Mouse (Mus musculus) hindbrain, embryonic 13.5 days (tissue): ENCODE measurements around the gene Mmp7. TPM values are rescaled to one million over a fixed set of nuclear protein-coding genes. Genes with fewer than 3 reads are reported as not detected.
A peak's percentile ranks its signal among the peaks of the same experiment; 100 is the strongest.

Experiments used
- ATAC-seq: fragments of 200-750 bp; cut with Nextera tagmentation; 2 replicates; pipeline ENCODE4 v1.8.0; 2017; ENCODE audit warnings: moderate TSS enrichment; ENCODE audit not compliant: low FRiP score
- H3K27ac ChIP-seq: fragments of 300-500 bp; sonication (generic); 2 replicates; pipeline ENCODE4 v1.5.1; 2015; ENCODE audit warnings: inconsistent platforms, mild to moderate bottlenecking, moderate library complexity
- H3K27me3 ChIP-seq: fragments of 300-500 bp; sonication (generic); 2 replicates; pipeline ENCODE4 v1.6.1; 2015; ENCODE audit warnings: mild to moderate bottlenecking, inconsistent platforms
- H3K36me3 ChIP-seq: fragments of 300-500 bp; sonication (generic); 2 replicates; pipeline ENCODE4 v1.6.1; 2015; ENCODE audit warnings: mild to moderate bottlenecking, inconsistent platforms
- H3K4me1 ChIP-seq: fragments of 300-500 bp; sonication (generic); replicated peaks from 2 replicates; pipeline ENCODE4 v1.6.1; 2015; ENCODE audit warnings: inconsistent platforms
- H3K4me2 ChIP-seq: fragments of 300-500 bp; sonication (generic); 2 replicates; pipeline ENCODE4 v1.6.1; 2015; ENCODE audit warnings: inconsistent platforms, mild to moderate bottlenecking, moderate library complexity
- H3K4me3 ChIP-seq: fragments of 300-500 bp; sonication (generic); 2 replicates; pipeline ENCODE4 v1.5.1; 2015; ENCODE audit warnings: mild to moderate bottlenecking, inconsistent platforms
- H3K9ac ChIP-seq: fragments of 300-500 bp; sonication (generic); 2 replicates; pipeline ENCODE4 v1.6.1; 2015; ENCODE audit warnings: mild to moderate bottlenecking, inconsistent platforms
- H3K9me3 ChIP-seq: fragments of 300-500 bp; sonication (generic); 2 replicates; pipeline ENCODE4 v1.6.1; 2016; ENCODE audit warnings: inconsistent platforms
- WGBS: fragments of 180-500 bp; shearing (Covaris S2); methylation state at CpG from one replicate; pipeline ENCODE4 v1.1.7; 2015; 5-methylcytosine and 5-hydroxymethylcytosine counted together
- polyA plus RNA-seq: library from polyadenylated mRNA; unstranded; fragments of >200 nt; fragmentation: Nextera tagmentation; extraction: Ambion mirVana; gene quantifications from 2 replicates; pipeline ENCODE4 v1.2.1, GENCODE M21; 2015

The Mmp7 gene
- polyA plus RNA-seq, 1 experiment from 2014 or later: not detected

DNA sequence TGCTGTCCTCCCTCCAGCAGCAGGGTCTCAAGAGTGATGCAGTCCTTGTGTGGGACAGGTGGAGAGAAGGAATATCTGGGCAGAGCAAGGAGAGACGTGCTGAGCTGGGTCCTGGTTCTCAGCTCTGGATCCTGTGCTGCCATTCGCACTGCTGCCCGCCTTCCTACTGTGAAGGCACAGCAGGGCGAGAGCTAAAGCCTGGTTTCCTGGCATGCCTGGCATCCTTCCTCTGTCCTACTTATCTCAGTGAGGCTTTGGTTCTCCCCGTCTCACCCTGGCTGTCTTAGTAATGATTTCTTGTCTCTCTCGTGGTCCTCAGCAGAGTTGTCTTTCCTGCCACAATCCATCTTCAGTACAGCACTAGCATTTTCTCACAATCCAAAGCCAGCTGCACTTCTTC is 2.1 kb upstream of the Mmp7 start:
- no peak overlapping the region for H3K9ac ChIP-seq
- no peak for ATAC-seq
- no peaks in the 10 kb centered on the region for H3K36me3 ChIP-seq
- H3K4me2 ChIP-seq: no peak overlapping the region
- no peaks in the 10 kb centered on the region for H3K4me1 ChIP-seq
- no peak overlapping the region for H3K4me3 ChIP-seq
- H3K9me3 ChIP-seq: no peaks in the 10 kb centered on the region
- H3K27me3 ChIP-seq: no peaks in the 10 kb centered on the region
- WGBS: 69% methylated on average over 6 of the region's 6 CpGs
- H3K27ac ChIP-seq: no peak overlapping the region

DNA sequence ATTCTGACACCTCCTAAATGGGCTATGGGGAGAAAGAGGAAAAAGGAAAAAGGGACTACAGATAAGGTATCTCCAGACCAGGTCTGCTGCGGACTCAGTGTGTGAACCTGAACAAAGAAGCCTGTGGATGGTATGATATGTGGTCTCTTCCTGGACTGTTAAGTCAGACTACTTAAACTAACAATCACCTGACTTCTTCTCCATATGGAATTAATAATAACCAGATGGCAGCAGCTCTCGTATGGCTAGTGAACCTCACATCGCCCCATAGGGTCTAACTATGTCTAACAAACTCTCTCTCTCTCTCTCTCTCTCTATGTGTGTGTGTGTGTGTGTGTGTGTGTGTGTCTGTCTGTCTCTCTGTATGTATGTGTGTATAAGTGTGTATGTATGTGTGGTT is 2.1 kb downstream of the Mmp7 start:
- H3K36me3 ChIP-seq: no peaks in the 10 kb centered on the region
- H3K4me2 ChIP-seq: no peak overlapping the region
- no peaks in the 10 kb centered on the region for H3K27me3 ChIP-seq
- H3K9me3 ChIP-seq: no peaks in the 10 kb centered on the region
- H3K27ac ChIP-seq: no peak overlapping the region
- no peak for ATAC-seq
- no peaks in the 10 kb centered on the region for H3K4me1 ChIP-seq
- H3K4me3 ChIP-seq: no peak overlapping the region
- H3K9ac ChIP-seq: no peak overlapping the region
- 88% methylated on average over 3 of the region's 3 CpGs for WGBS

DNA sequence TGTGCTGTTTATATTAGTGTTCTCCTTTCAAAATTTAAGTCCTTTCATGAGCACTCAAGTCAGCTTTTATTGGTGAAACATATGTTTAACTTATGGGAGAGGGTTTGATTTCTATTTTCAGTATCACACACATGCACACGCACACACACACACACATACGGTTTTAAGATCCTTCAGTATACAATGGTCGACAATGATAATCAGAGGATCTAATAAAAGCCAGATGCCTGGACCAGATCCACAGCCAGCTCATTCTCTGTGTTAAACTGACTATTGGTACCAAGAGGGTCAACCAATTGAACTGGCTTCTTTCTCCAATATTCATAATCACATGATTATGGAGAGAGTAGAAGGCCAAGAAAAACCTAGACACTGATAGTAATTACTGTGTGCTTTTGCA is 3.8 kb downstream of the Mmp7 start:
- Histone ChIP-seq H3K36me3 (no peaks in the 10 kb centered on the region), H3K4me1 (no peaks in the 10 kb centered on the region), H3K27ac (no peak overlapping the region), H3K9ac (no peak overlapping the region), H3K27me3 (no peaks in the 10 kb centered on the region), H3K9me3 (no peaks in the 10 kb centered on the region), H3K4me2 (no peak overlapping the region), H3K4me3 (no peak overlapping the region)
- WGBS: 85% methylated on average over 3 of the region's 3 CpGs
- ATAC-seq: no peak

- Histone ChIP-seq H3K27ac (no peak overlapping the region), H3K4me2 (no peak overlapping the region), H3K9ac (no peak overlapping the region), H3K27me3 (no peaks in the 10 kb centered on the region), H3K4me3 (no peak overlapping the region), H3K36me3 (no peaks in the 10 kb centered on the region), H3K4me1 (no peaks in the 10 kb centered on the region), H3K9me3 (no peaks in the 10 kb centered on the region)
- ATAC-seq: no peak
- WGBS: 85% methylated on average over 6 of the region's 6 CpGs
Measured at GRCm38 (mm10) chr9:7708698-7709097, 16.8 kb downstream of the Mmp7 start.

DNA sequence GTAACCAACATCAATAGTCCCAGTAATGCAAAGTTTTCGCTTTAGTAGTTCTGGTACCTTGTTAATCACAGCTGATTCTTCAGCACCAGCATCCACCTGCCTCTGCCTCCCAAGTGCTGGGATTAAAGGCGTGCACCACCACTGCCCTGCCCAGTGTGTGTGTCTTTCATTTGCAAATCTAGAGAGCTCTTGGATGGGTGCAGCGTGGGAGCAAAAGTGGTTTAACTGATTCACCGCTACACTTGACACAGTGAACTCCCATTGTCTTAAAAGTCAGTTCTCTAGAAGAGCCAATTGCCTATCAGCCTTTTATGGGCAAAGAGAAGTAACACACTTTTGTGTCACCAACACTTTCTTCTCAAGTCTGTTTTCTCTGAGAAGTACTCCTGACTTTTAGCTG is 19.3 kb downstream of the Mmp7 start:
- 83% methylated on average over 4 of the region's 4 CpGs for WGBS
- H3K9me3 ChIP-seq: no peaks in the 10 kb centered on the region
- H3K27ac ChIP-seq: no peak overlapping the region
- ATAC-seq: no peak
- no peaks in the 10 kb centered on the region for H3K4me1 ChIP-seq
- H3K36me3 ChIP-seq: no peaks in the 10 kb centered on the region
- H3K9ac ChIP-seq: no peak overlapping the region
- no peak overlapping the region for H3K4me2 ChIP-seq
- H3K27me3 ChIP-seq: no peaks in the 10 kb centered on the region
- H3K4me3 ChIP-seq: no peak overlapping the region

DNA sequence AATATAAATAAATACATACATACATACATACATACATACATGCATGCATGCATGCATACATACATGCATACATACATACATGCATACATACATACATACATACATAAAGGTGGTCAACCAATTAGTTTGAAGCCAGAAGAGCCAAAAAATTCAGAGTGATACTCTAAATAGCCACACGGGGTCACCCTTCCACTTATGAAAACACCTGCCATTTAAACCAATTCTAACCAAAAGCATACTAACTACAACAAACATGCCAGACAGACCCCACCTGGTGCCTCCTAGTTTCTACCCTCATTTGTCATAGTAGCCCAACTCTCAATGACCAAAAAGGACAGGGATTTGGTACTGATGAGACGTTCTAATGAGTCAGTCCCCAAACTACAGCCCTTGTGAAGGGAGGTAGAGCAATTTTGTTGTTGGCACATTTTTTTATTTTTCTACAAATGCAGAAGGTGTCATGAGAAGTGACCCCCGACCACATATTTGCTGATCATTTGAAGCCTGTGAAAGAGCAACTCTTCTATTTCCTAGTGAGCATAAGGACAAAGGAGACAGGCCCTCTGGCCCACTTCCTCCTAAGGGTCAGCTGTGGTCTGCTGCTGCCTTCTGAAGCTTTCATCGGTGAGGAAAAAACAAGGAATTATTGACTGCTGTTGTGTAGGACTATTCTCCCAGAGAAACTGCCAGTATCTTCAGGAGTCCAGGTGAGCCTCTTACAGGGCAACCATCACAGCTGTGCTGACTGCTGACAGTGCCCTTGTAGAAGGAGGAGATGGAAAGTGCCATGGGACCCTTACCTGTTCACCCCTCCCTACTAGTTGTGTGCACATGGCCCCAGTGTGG is 22.4 kb downstream of the Mmp7 start:
- ATAC-seq: peak; percentile 66
- 39% methylated on average over 4 of the region's 4 CpGs for WGBS

DNA sequence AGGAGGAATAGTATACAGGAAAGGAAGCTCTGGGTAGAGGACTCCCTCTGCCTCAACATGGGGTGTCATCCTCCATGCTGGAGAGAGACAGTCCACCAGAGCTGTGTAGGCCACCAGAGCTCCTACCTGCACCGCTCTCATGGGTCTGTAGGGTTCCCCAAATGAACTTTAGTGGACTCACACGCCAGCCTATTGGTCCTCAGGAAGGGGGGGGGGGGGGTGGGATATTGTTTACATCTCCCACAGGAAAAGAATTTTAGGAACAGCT is 23.0 kb downstream of the Mmp7 start:
- H3K4me2 ChIP-seq: no peak overlapping the region
- no peak overlapping the region for H3K9ac ChIP-seq
- peak; percentile 61 for ATAC-seq
- H3K9me3 ChIP-seq: no peaks in the 10 kb centered on the region
- 78% methylated on average over 2 of the region's 2 CpGs for WGBS
- no peak overlapping the region for H3K27ac ChIP-seq
- no peaks in the 10 kb centered on the region for H3K4me1 ChIP-seq
- no peak overlapping the region for H3K4me3 ChIP-seq
- no peaks in the 10 kb centered on the region for H3K27me3 ChIP-seq
- no peaks in the 10 kb centered on the region for H3K36me3 ChIP-seq

More for the DNA sequence above, 22.4 kb downstream of the Mmp7 start:
- no peak overlapping the region for H3K27ac ChIP-seq
- H3K9ac ChIP-seq: no peak overlapping the region
- H3K4me2 ChIP-seq: no peak overlapping the region
- H3K36me3 ChIP-seq: no peaks in the 10 kb centered on the region
- no peaks in the 10 kb centered on the region for H3K27me3 ChIP-seq
- H3K4me1 ChIP-seq: no peaks in the 10 kb centered on the region
- H3K4me3 ChIP-seq: no peak overlapping the region
- H3K9me3 ChIP-seq: no peaks in the 10 kb centered on the region

DNA sequence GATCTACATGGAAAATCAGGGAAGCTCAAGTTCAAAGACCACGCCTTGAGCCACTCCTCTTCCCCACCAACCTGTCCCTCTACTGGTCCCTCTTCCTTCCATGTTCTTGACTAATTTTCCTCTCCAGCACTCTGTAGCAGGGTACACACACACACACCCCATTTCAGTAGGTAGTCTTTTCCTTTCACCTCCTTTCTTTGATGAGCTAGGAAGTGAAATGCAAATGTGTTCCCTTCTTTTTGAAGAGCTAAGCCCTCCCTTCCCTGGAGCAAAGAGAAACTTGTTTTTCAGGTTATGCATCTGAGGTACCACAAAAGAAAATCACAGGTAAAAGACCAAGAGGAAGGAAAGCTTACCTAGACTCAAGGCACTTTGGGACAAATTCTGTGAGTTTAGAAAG is 29.7 kb downstream of the Mmp7 start:
- H3K4me3 ChIP-seq: no peak overlapping the region
- WGBS: 100% methylated on average over 1 of the region's 1 CpGs
- H3K36me3 ChIP-seq: no peaks in the 10 kb centered on the region
- no peak for ATAC-seq
- H3K4me2 ChIP-seq: no peak overlapping the region
- H3K27me3 ChIP-seq: no peaks in the 10 kb centered on the region
- no peak overlapping the region for H3K9ac ChIP-seq
- no peaks in the 10 kb centered on the region for H3K9me3 ChIP-seq
- no peaks in the 10 kb centered on the region for H3K4me1 ChIP-seq
- H3K27ac ChIP-seq: no peak overlapping the region

DNA sequence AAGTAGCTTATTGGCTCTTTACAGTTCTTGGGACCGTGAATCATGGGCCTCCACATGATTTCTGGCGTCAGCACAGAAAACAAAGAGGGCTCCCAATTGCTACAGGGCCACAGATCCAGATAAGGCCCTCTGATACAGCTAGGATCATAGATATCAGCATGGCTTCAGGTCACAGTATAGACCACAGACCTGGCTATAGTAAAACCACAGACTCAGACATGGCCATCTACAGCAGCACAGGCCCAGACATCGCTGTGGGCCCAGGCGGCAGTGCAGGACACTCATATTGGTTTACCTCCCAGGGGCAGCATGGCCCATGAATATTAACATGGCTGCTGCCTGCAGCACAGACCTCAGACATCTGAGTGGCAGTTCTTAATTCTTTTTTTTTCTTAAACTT is 37.1 kb downstream of the Mmp7 start:
- no peak overlapping the region for H3K4me2 ChIP-seq
- no peak overlapping the region for H3K4me3 ChIP-seq
- no peaks in the 10 kb centered on the region for H3K9me3 ChIP-seq
- H3K27ac ChIP-seq: no peak overlapping the region
- H3K4me1 ChIP-seq: no peaks in the 10 kb centered on the region
- no peak for ATAC-seq
- H3K36me3 ChIP-seq: no peaks in the 10 kb centered on the region
- no peaks in the 10 kb centered on the region for H3K27me3 ChIP-seq
- no peak overlapping the region for H3K9ac ChIP-seq
- WGBS: 74% methylated on average over 4 of the region's 4 CpGs

DNA sequence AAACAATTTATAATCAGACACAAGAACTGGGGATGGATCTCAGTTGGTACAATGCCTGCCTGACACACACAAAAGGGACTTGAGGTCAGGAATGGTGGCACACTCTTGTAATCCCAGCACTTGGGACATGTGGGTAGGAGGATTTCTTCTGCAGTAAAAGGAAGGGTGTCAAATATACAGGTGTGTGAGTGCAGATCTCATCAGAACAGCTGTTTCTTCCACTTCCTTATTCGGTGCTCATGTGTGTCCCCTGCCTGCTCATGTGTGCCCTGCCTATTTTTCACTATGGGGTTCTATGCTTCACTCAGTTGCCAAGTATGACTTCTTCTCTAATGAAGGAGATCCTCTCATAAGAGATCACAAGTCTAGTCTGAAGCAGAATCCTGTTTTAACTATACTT is 50.8 kb downstream of the Mmp7 start:
- Histone ChIP-seq H3K27ac (no peak overlapping the region), H3K4me2 (no peak overlapping the region), H3K9me3 (no peaks in the 10 kb centered on the region), H3K36me3 (no peaks in the 10 kb centered on the region), H3K4me1 (no peaks in the 10 kb centered on the region), H3K4me3 (no peak overlapping the region), H3K27me3 (no peaks in the 10 kb centered on the region), H3K9ac (no peak overlapping the region)
- WGBS: 97% methylated on average over 1 of the region's 1 CpGs
- no peak for ATAC-seq

GRCm38 (mm10) chr9:7744156-7744555 is 52.3 kb downstream of the Mmp7 start:
- H3K36me3 ChIP-seq: no peaks in the 10 kb centered on the region
- no peaks in the 10 kb centered on the region for H3K9me3 ChIP-seq
- no peaks in the 10 kb centered on the region for H3K27me3 ChIP-seq
- H3K4me1 ChIP-seq: no peaks in the 10 kb centered on the region
- H3K4me2 ChIP-seq: no peak overlapping the region
- no peak overlapping the region for H3K9ac ChIP-seq
- H3K4me3 ChIP-seq: no peak overlapping the region
- H3K27ac ChIP-seq: no peak overlapping the region
- 71% methylated on average over 1 of the region's 1 CpGs for WGBS
- ATAC-seq: no peak

DNA sequence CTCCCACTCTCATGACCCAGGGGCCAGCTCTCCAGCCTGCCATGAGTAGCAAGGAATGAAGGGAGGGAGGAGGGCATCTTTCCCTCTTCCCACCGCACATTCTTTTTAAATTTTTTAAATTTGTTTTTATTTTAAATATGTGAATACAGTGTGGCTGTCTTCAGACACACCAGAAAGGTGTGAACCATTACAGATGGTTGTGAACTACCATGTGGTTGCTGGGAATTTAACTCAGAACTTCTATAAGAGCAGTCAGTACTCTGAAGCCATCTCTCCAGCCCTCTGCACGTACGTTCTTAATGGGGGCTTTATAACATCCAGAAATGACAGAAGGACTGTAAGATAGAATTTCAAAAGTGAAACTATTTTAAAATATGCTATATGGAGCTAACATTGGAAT is 57.0 kb downstream of the Mmp7 start:
- no peaks in the 10 kb centered on the region for H3K36me3 ChIP-seq
- no peak overlapping the region for H3K4me3 ChIP-seq
- no peaks in the 10 kb centered on the region for H3K4me1 ChIP-seq
- WGBS: 87% methylated on average over 3 of the region's 3 CpGs
- no peaks in the 10 kb centered on the region for H3K9me3 ChIP-seq
- ATAC-seq: no peak
- H3K4me2 ChIP-seq: no peak overlapping the region
- no peak overlapping the region for H3K27ac ChIP-seq
- no peaks in the 10 kb centered on the region for H3K27me3 ChIP-seq
- no peak overlapping the region for H3K9ac ChIP-seq
